In the genomic region with DNA sequence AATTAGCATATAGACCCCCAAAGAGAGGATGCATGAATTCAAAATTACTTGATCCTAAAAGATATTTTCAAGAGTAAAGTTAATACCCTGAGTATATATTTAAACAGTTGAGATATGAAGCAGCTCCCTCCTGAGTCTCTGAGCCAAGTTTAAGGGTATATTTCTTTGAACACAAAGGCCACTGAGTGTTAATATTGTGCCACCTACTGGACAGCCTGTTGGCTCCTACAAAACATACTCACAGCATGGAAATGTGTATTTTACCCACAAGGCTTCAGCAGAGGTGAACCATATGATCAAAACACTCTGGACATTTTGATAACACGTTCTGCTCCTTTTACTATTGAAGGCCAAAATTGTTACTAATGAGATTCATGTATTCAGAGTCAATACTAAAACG, we compare ENCODE assay signal across 15 mouse cellular contexts. TPM values are rescaled to one million over a fixed set of nuclear protein-coding genes. Genes with fewer than 3 reads are reported as not detected.
A peak's percentile ranks its signal among the peaks of the same experiment; 100 is the strongest.
DNase-seq lines count a peak whose midpoint lies in the region; ATAC-seq and TF ChIP-seq lines count a peak whose summit lies in the region.
"Had no signal": no experiment of that assay in that cellular context is flagged by ENCODE, and none has a peak within 500 bp of the region (broad histone marks: within the 10 kb centered on the region; RNA-seq: fewer than 3 reads in every experiment).

No protein-coding gene starts in this region.

- intact Hi-C loops in gastrocnemius, postnatal 14 days (cut with DNase I; ENCODE audit: low total_unique reads): no loop called here

- no peak overlapping the region for H3K27ac ChIP-seq in layer of hippocampus, adult 2 months

- no peak overlapping the region for H3K4me3 ChIP-seq in layer of hippocampus, adult 2 months
- H3K4me3 ChIP-seq: megakaryocyte, embryonic 14.5 days had no signal

- DNase-seq in cerebellum, postnatal 10 days: peak; percentile 3 to 4
- DNase-seq in cerebellum, adult 11 months: no peak
- no peak for DNase-seq in layer of hippocampus, adult 2 months (ENCODE audit: low spot score in 2 of 2)
- DNase-seq in layer of hippocampus, adult 11-12 months (ENCODE audit: low spot score): no peak
- DNase-seq in A20 (ENCODE audit: low read depth, low spot score): peak; percentile 21
- DNase-seq in layer of hippocampus, adult 9-10 months (ENCODE audit: low spot score): no peak
- DNase-seq in gastrocnemius, postnatal 14 days: no peak
- DNase-seq: gastrocnemius, postnatal 25 days; kidney, postnatal 4 days; spleen, adult 18-20 months; thymus, postnatal 36 days had no signal

- TF ChIP-seq CTCF in layer of hippocampus, adult 2 months (conservative IDR thresholded peaks at IDR 0.05): peak; percentile 62

- peak; percentile 71; the same call in 1 of the 2 replicates for ATAC-seq in common myeloid progenitor, adult 5-6 weeks (replicated peaks; ENCODE audit: low read depth, poor library complexity, severe bottlenecking)
- ATAC-seq: activated CD4-positive, CD25-positive, alpha-beta regulatory T cell, adult 4 months had no signal

RNA-seq across cellular contexts. Expression of gene Calcr, which starts 19.0 kb away (rescaled TPM):
- total RNA-seq in layer of hippocampus, adult 2 months (2021): not detected
- total RNA-seq in common myeloid progenitor, adult 5-6 weeks (2017): not detected in 2 replicates
- 1 to 10 TPM; 1.0 to 1.5 TPM for total RNA-seq in gastrocnemius, postnatal 14 days (2021)
- total RNA-seq: heart, postnatal 25 days had no signal

Comparison
In these comparisons a context has a peak if more than half of its experiments do, and no peak if none do; other contexts are left out.
1. DNase-seq: peak in cerebellum, postnatal 10 days (2 of 2) and A20 (single experiment); none in cerebellum, adult 11 months (single experiment), layer of hippocampus, adult 2 months (0 of 2), layer of hippocampus, adult 11-12 months (single experiment), layer of hippocampus, adult 9-10 months (single experiment) and gastrocnemius, postnatal 14 days (single experiment).